Mouse (Mus musculus): ENCODE measurements at regions not wholly inside any gene's neighbourhood (a gene's known extent, or its start where the extent isn't known, plus 50 kb on each side); places are given as distances from the start of the nearest gene placed in this dataset.

- no peak for DNase-seq (ENCODE audit: extremely low read depth, insufficient read length, low spot score)
Measured at GRCm38 (mm10) chr14:14594753-14595152, 107.3 kb upstream of the Slc4a7 start.

- peak; percentile 21 for DNase-seq (ENCODE audit: extremely low read depth, insufficient read length, low spot score)
Measured at GRCm38 (mm10) chr14:14596057-14596809, 105.8 kb upstream of the Slc4a7 start.

DNA sequence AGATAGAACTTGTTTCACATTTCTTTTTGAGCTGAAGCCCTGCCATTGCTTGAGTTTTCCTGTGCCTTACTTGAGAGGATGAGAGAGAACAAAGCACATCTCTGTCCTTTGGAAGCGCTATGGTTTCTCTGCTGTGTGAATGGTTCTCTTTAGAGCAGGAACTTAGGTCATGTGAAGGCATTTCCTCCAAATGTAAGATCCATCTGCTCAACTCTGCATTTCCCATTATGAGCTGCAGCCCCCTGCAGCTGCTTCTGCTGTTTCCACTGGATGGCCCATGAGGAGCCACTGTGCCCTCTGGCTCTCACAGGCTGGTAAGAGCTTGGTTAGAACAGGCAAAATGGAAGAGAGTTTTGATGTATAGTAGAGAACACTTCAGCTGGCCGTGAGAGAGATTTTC, 102.5 kb upstream of the Slc4a7 start:
- no peak for DNase-seq (ENCODE audit: extremely low read depth, insufficient read length, low spot score)

DNA sequence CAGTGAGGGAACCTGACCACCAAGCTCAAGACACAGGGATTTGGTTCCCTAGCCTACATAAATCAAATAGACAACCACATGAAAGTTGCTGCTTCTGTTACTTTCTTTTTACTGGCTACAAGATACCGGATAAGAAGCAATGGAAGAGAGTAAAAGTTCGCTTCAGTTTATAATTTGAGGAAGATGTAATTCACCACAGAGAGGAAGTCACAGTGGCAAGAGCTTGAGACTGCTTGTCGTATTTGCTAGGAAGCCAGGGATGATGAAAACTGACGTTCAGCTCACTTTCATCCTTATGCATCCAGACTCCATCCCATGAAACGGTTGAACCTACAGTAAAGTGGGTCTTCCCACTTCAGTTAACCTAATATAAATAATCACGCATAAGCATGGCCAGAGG, 102.1 kb upstream of the Slc4a7 start:
- DNase-seq (ENCODE audit: extremely low read depth, insufficient read length, low spot score), result no peak

DNA sequence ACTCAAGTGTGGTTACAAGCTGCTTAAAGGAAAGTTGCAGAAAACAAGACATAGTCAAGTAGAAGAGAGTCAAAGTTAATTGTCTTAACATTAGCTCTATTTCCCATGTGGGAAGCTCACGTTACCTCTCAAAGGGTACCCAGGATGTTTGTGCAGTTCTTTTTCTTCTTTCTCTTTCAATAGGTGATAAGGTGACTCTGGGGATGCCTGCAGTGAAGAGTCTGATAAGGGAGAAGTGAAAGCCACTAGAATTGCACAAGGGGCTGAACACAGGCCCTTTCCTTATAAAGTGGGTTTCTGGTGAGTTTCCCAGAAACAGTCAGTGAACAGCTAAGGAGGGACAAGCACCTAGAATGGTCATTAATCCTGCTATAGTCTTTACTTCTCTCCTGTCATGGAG, 98.6 kb upstream of the Slc4a7 start:
- no peak for DNase-seq (ENCODE audit: extremely low read depth, insufficient read length, low spot score)

- peak; percentile 50 for DNase-seq (ENCODE audit: extremely low read depth, insufficient read length, low spot score)
Measured at GRCm38 (mm10) chr14:14607074-14607473, 95.0 kb upstream of the Slc4a7 start.

DNA sequence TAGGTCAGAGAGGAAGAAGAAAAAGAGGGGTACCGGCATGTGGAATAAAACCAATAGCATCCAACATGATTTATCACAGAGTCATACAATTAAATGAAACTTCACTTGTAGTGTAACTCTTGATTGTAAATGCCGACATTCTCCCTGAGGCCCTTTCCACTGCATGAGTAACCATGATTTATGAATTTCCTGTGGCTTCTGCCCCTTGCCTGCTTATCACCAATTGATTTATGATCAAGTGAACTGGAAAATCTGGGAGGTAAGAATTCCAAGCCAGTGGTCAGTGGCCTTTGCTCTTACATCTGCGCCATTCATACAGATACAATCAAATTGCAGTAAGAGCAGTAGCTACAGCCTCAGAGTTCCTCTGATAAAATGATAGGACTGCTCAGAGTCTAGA, 89.8 kb upstream of the Slc4a7 start:
- DNase-seq (ENCODE audit: extremely low read depth, insufficient read length, low spot score), result no peak

DNA sequence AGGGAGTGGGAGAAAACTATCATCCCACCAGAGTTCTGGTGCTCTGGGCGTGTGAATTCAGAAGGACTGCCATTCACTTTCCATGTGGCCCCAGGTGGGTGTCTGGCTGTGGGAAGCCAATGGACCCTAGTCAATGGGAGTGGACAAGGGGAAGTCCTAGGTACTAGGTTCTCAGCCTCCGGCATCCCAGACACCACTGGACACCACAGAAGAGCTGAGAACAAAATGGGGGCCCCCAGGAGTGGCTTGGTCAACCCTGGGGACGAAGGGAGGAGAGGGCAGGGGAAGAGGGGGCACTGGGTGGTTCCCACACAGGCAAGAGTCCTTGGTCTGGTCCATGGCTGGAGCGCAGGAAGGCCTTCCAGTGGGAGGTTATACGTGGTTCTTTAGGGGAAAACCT, 81.8 kb upstream of the Slc4a7 start:
- DNase-seq (ENCODE audit: extremely low read depth, insufficient read length, low spot score), result no peak

GRCm38 (mm10) chr14:14628673-14629072, 73.4 kb upstream of the Slc4a7 start:
- DNase-seq (ENCODE audit: extremely low read depth, insufficient read length, low spot score), result peak; percentile 55

DNA sequence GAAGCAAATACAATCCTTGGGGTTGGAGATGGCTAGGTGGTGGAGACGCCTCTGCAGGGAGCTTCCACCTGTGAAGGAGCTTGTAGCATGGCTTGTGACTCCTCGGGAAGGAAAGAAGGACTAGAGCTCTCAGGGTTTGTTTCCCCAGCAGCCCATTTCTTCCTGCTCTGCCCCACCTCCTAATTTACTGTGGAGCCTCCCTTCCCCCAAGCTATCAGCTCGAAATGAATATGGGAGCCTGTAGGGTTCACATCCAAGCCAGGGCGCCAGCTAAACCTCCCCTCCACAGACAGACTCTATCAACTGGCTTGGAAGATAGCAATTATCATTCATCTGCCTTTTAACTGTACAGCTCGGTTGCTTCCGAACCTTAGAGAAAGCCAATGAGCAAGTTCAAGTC, 70.3 kb upstream of the Slc4a7 start:
- no peak for DNase-seq (ENCODE audit: extremely low read depth, insufficient read length, low spot score)

DNA sequence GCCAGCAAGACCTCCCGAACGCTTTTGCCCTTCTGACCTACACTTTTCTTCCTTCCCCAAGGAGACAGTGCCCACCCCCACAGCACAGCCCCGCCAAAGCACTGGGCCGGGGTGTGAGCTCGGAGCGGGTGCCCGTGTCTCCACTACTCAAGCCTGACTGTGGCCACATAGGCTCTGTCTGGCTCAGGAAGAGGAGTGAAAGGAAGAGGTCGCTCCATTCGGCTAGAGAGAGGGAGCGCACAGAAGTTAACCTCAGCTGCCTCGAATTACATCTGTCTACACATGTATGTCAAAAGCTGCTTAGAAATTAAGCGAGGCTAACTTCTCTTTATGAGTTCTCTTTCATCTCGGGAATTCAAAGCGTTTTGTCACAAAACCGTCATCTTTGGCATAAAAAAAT, 69.6 kb upstream of the Slc4a7 start:
- peak; percentile 56 for DNase-seq (ENCODE audit: extremely low read depth, insufficient read length, low spot score)

DNA sequence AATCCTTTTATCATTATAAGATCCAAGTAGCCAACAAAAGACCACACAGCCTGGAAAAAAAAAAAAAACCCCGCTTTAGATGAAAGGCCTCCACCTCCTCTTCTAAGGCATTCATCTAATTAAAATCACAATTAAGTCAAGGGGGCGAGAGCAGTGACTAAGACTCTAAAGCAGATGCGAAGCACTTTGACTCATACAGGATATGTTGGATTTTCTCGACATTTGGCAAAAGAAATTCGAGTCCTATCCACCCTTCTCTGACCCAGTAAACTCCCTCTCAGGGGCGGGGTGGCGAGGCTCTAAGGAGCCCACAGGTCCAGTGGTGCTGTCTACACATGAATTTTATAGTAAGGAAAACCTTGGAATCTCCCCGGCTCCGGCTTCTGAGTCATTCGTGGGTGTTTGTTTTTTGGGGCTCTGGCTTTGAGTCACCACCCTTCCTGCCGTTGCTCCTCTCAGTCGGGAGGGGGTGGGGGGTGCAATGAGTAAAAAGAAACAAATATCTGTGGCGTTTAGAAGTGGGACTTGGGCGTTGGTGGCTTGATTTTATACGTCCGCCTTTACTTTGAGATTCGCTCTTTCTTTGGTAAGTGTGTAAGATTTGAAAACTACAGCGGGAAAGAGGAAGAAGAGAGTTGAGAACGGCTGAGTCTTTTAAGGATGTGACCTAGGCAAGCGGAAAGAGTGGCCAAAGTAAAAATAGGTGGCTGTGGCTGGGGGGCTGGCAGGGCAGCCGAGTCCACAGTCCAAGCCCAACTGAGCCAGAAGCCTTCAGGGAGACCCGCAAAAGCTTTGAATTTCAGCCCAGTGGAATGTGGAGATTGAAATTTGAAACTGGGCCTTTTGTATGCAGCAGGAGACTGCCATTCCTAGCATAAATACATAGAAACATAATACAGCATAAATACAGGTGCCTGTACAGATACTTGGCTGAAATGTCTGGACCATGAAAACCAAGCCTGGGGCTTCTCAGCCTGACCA, 68.8 kb upstream of the Slc4a7 start:
- peak; percentile 83 for DNase-seq (ENCODE audit: extremely low read depth, insufficient read length, low spot score)

DNA sequence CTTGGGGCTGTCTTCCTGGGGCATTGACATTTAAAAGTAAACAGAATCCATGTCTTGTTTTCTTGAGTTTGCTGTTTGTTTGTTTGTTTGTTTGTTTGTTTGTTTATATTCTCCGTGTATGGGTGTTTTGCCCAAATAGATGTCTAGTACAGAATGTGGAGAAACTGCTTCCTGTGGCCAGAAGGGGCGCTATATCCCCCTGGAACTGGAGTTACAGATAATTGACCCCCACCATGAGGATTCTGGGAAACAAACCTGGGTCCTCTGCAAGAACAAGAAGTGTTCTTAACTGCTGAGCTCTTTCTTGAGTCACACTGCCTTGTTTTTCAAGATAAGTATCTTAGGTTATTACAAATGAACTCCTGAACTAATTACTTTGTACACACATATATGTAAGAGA, 68.1 kb upstream of the Slc4a7 start:
- DNase-seq (ENCODE audit: extremely low read depth, insufficient read length, low spot score), result no peak

- DNase-seq (ENCODE audit: extremely low read depth, insufficient read length, low spot score), result no peak
Measured at GRCm38 (mm10) chr14:14639102-14640015, 62.7 kb upstream of the Slc4a7 start.

- DNase-seq (ENCODE audit: extremely low read depth, insufficient read length, low spot score), result no peak
Measured at GRCm38 (mm10) chr14:14640023-14640441, 62.0 kb upstream of the Slc4a7 start.

DNA sequence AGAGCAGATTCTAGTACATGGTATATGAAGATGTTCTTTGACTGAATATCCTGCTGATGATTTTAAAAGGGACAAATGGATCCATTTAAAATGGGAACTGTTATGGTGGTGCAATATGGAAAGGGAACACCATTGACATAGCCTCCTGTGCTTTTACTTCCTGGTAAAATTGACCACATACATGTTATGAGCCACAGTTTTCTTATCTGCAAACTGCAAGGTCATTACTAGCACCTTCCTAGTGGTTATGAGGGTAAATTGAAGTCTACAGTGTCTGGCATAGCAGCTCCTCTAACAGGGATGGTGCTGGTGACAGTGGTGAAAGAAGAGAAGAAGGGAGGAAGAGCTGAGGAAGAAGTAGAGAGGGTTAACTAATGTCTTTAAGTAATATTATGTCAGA, 61.5 kb upstream of the Slc4a7 start:
- no peak for DNase-seq (ENCODE audit: extremely low read depth, insufficient read length, low spot score)

- DNase-seq (ENCODE audit: extremely low read depth, insufficient read length, low spot score), result no peak
Measured at GRCm38 (mm10) chr14:14643533-14643932, 58.5 kb upstream of the Slc4a7 start.

DNA sequence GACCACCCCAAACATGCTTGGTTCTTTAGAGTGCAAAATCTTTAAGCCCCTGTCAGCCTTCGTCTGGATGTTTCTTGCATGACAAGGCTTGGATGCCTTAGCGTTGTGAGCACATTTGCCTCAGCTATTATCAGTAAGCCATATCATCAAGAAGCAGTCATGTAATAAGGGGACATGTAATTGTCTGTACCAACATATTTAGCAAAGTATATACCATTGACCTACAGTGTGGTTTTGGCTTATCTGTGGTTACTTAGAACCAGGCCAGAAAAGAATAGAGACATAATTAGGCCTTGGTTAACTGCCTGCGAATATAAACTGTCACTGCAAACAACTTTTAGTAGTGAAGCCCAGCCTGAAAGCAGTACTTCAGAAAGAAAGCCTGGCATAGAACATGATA, 57.0 kb upstream of the Slc4a7 start:
- DNase-seq (ENCODE audit: extremely low read depth, insufficient read length, low spot score), result no peak
